Mouse (Mus musculus): ENCODE results near the gene Mmp7. TPM values are rescaled to one million over a fixed set of nuclear protein-coding genes. Genes with fewer than 3 reads are reported as not detected.

The Mmp7 gene
- polyA plus RNA-seq, 1 experiment from 2014 or later, result not detected

Other genes with a start within 250 kb of the Mmp7 start
- gene Mmp3, start 246.3 kb upstream of the Mmp7 start, polyA plus RNA-seq (2016; fragmentation: Nextera tagmentation; extraction: Ambion mirVana), result not detected in 2 replicates
- gene Mmp10, start 189.7 kb upstream of the Mmp7 start, polyA plus RNA-seq (2016; fragmentation: Nextera tagmentation; extraction: Ambion mirVana), result not detected in 2 replicates
- gene Mmp8, start 133.6 kb upstream of the Mmp7 start, polyA plus RNA-seq (2016; fragmentation: Nextera tagmentation; extraction: Ambion mirVana), result 0.15 TPM in 1 of 2 replicates, not detected in the other
- not detected in 2 replicates for gene Mmp27, start 120.7 kb upstream of the Mmp7 start, polyA plus RNA-seq (2016; fragmentation: Nextera tagmentation; extraction: Ambion mirVana)
- not detected in 2 replicates for gene Mmp20, start 63.9 kb upstream of the Mmp7 start, polyA plus RNA-seq (2016; fragmentation: Nextera tagmentation; extraction: Ambion mirVana)
- gene Tmem123, start 72.0 kb downstream of the Mmp7 start, polyA plus RNA-seq (2016; fragmentation: Nextera tagmentation; extraction: Ambion mirVana), result 104 and 115 TPM in 2 replicates
- gene Birc2, start 145.0 kb downstream of the Mmp7 start, polyA plus RNA-seq (2016; fragmentation: Nextera tagmentation; extraction: Ambion mirVana), result 34.0 and 37.2 TPM in 2 replicates
- gene Birc3, start 181.1 kb downstream of the Mmp7 start, polyA plus RNA-seq (2016; fragmentation: Nextera tagmentation; extraction: Ambion mirVana), result 3.7 TPM in 2 replicates

Data from forebrain, embryonic 10.5 days (tissue).